Mouse (Mus musculus) kidney, postnatal 10 days (tissue): ENCODE results near the gene Tnfrsf25.

Experiments used
- DNase-seq: peaks from one replicate; pipeline ENCODE4 v3.0.0; 2021; ENCODE audit warnings: mixed read lengths

Gene Tnfrsf25

GRCm38 (mm10) chr4:152125161-152126025 is 9.7 kb downstream of the Tnfrsf25 start:
- DNase-seq: peak; percentile 56

GRCm38 (mm10) chr4:152126026-152126920 is 10.5 kb downstream of the Tnfrsf25 start:
- DNase-seq: peak; percentile 48

GRCm38 (mm10) chr4:152127884-152128283 is 12.2 kb downstream of the Tnfrsf25 start:
- DNase-seq: peak; percentile 24

GRCm38 (mm10) chr4:152128784-152129183 is 13.1 kb downstream of the Tnfrsf25 start:
- peak; percentile 79 for DNase-seq

- DNase-seq: no peak
Measured at GRCm38 (mm10) chr4:152129395-152129930, 13.7 kb downstream of the Tnfrsf25 start.

GRCm38 (mm10) chr4:152130771-152131653 is 15.3 kb downstream of the Tnfrsf25 start:
- peak; percentile 83 for DNase-seq

GRCm38 (mm10) chr4:152131809-152132771 is 16.4 kb downstream of the Tnfrsf25 start:
- DNase-seq: peak; percentile 47

- no peak for DNase-seq
Measured at GRCm38 (mm10) chr4:152132772-152133169, 17.0 kb downstream of the Tnfrsf25 start.

- no peak for DNase-seq
Measured at GRCm38 (mm10) chr4:152133213-152133612, 17.5 kb downstream of the Tnfrsf25 start.

- DNase-seq: peak; percentile 80
Measured at GRCm38 (mm10) chr4:152134507-152134906, 18.8 kb downstream of the Tnfrsf25 start.

- peak; percentile 42 for DNase-seq
Measured at GRCm38 (mm10) chr4:152135363-152135762, 19.6 kb downstream of the Tnfrsf25 start.

- DNase-seq: peak; percentile 53
Measured at GRCm38 (mm10) chr4:152136112-152136875, 20.6 kb downstream of the Tnfrsf25 start.

- DNase-seq: no peak
Measured at GRCm38 (mm10) chr4:152136876-152137250, 21.1 kb downstream of the Tnfrsf25 start.

GRCm38 (mm10) chr4:152138497-152139260 is 22.9 kb downstream of the Tnfrsf25 start:
- peak; percentile 94 for DNase-seq

GRCm38 (mm10) chr4:152140441-152140840 is 24.7 kb downstream of the Tnfrsf25 start:
- peak; percentile 75 for DNase-seq

- no peak for DNase-seq
Measured at GRCm38 (mm10) chr4:152141521-152142135, 25.9 kb downstream of the Tnfrsf25 start.

GRCm38 (mm10) chr4:152143632-152144031 is 27.9 kb downstream of the Tnfrsf25 start:
- no peak for DNase-seq

- no peak for DNase-seq
Measured at GRCm38 (mm10) chr4:152145473-152145872, 29.7 kb downstream of the Tnfrsf25 start.
